Mouse (Mus musculus) spleen, adult 2 months (tissue): ENCODE measurements around the gene Pard3. TPM values are rescaled to one million over a fixed set of nuclear protein-coding genes. Genes with fewer than 3 reads are reported as not detected.

Experiments
- DNase-seq, 2 experiments: peaks; one replicate each; pipeline versions ENCODE4 v3.0.0 to v3.0.0-alpha.2; 2012 to 2021; ENCODE audit warnings: low spot score in 2 of 2, low read depth in 1 of 2
- H3K27ac ChIP-seq: fragments of 200-500 bp; 2 replicates; pipeline ENCODE4 v1.5.1; 2012; ENCODE audit warnings: low read length, inconsistent platforms; ENCODE audit not compliant: insufficient read depth
- H3K27me3 ChIP-seq: fragments of 200-500 bp; 2 replicates; pipeline ENCODE4 v1.6.1; 2012; ENCODE audit warnings: mild to moderate bottlenecking, moderate library complexity, low read length, inconsistent platforms; ENCODE audit not compliant: control insufficient read depth, insufficient read depth
- H3K36me3 ChIP-seq: fragments of 200-500 bp; 2 replicates; pipeline ENCODE4 v1.6.1; 2012; ENCODE audit warnings: mild to moderate bottlenecking, low read length, inconsistent platforms; ENCODE audit not compliant: control insufficient read depth, insufficient read depth
- H3K4me1 ChIP-seq: fragments of 200-500 bp; 2 replicates; pipeline ENCODE4 v1.6.1; 2011; ENCODE audit warnings: inconsistent platforms; ENCODE audit not compliant: control insufficient read depth, insufficient read depth, insufficient read length
- H3K4me3 ChIP-seq: fragments of 200-500 bp; 2 replicates; pipeline ENCODE4 v1.5.1; 2011; ENCODE audit warnings: mild to moderate bottlenecking, inconsistent platforms; ENCODE audit not compliant: insufficient read depth, insufficient read length; ENCODE audit errors: extremely low read depth
- CTCF ChIP-seq: fragments of 200-500 bp; IDR thresholded peaks from 2 replicates; pipeline ENCODE4 v1.5.1; 2011; ENCODE audit warnings: mild to moderate bottlenecking, inconsistent platforms; ENCODE audit not compliant: insufficient read depth, insufficient read length, insufficient replicate concordance; ENCODE audit errors: extremely low read depth
- POLR2A ChIP-seq: fragments of 200-500 bp; IDR thresholded peaks from 2 replicates; pipeline ENCODE4 v1.6.1; 2011; ENCODE audit warnings: low read depth, low read length, inconsistent platforms
- WGBS: fragments of 180-500 bp; shearing (Covaris S2); methylation state at CpG from one replicate; pipeline ENCODE4 v1.1.7; 2018; 5-methylcytosine and 5-hydroxymethylcytosine counted together
- polyA plus RNA-seq: library from polyadenylated mRNA; depleted of rRNA; stranded (reverse); fragments of >200 nt; gene quantifications from 2 replicates; pipeline ENCODE4 v1.2.3, GENCODE M21; 2012

Gene Pard3
- polyA plus RNA-seq, 1 experiment: 3.8 TPM

- H3K27ac ChIP-seq: no peak overlapping the region
- TF ChIP-seq CTCF: no peak
- no peak for TF ChIP-seq POLR2A
- WGBS: 86% methylated on average over 7 of the region's 7 CpGs
- no peaks in the 10 kb centered on the region for H3K27me3 ChIP-seq
- no peaks in the 10 kb centered on the region for H3K36me3 ChIP-seq
- no peaks in the 10 kb centered on the region for H3K4me1 ChIP-seq
- H3K4me3 ChIP-seq: no peak overlapping the region
- DNase-seq: no peak
Observed at GRCm38 (mm10) chr8:127185897-127186296, 122.2 kb downstream of the Pard3 start.

GRCm38 (mm10) chr8:127188671-127189070, 125.0 kb downstream of the Pard3 start:
- TF ChIP-seq POLR2A (no peak), CTCF (no peak)
- Histone ChIP-seq H3K4me3 (no peak overlapping the region), H3K27me3 (no peaks in the 10 kb centered on the region), H3K27ac (no peak overlapping the region), H3K36me3 (no peaks in the 10 kb centered on the region), H3K4me1 (no peaks in the 10 kb centered on the region)
- DNase-seq: no peak

- Histone ChIP-seq H3K4me1 (no peaks in the 10 kb centered on the region), H3K27me3 (no peaks in the 10 kb centered on the region), H3K27ac (no peak overlapping the region), H3K4me3 (no peak overlapping the region), H3K36me3 (no peaks in the 10 kb centered on the region)
- no peak for DNase-seq
- WGBS: 16% methylated on average over 7 of the region's 7 CpGs
- TF ChIP-seq POLR2A (no peak), CTCF (no peak)
Observed at GRCm38 (mm10) chr8:127190350-127190749, 126.7 kb downstream of the Pard3 start.

- TF ChIP-seq POLR2A (no peak), CTCF (peak; percentile 46; the same call in 1 of the 2 replicates)
- H3K27me3 ChIP-seq: no peaks in the 10 kb centered on the region
- DNase-seq: peak in 1 of 2 experiments; percentile 5
Observed at GRCm38 (mm10) chr8:127191387-127191786, 127.7 kb downstream of the Pard3 start.

GRCm38 (mm10) chr8:127191824-127192223, 128.1 kb downstream of the Pard3 start:
- Histone ChIP-seq H3K27me3 (no peaks in the 10 kb centered on the region), H3K27ac (no peak overlapping the region), H3K4me3 (no peak overlapping the region), H3K36me3 (no peaks in the 10 kb centered on the region), H3K4me1 (no peaks in the 10 kb centered on the region)
- TF ChIP-seq POLR2A (no peak), CTCF (no peak)
- WGBS: 78% methylated on average over 6 of the region's 6 CpGs
- no peak for DNase-seq

More at GRCm38 (mm10) chr8:127191387-127191786, 127.7 kb downstream of the Pard3 start:
- WGBS: 38% methylated on average over 5 of the region's 5 CpGs
- H3K4me3 ChIP-seq: no peak overlapping the region
- no peaks in the 10 kb centered on the region for H3K36me3 ChIP-seq
- no peaks in the 10 kb centered on the region for H3K4me1 ChIP-seq
- H3K27ac ChIP-seq: no peak overlapping the region

GRCm38 (mm10) chr8:127192331-127192730, 128.6 kb downstream of the Pard3 start:
- H3K27ac ChIP-seq: no peak overlapping the region
- no peaks in the 10 kb centered on the region for H3K4me1 ChIP-seq
- WGBS: 86% methylated on average over 10 of the region's 10 CpGs
- DNase-seq: no peak
- H3K27me3 ChIP-seq: no peaks in the 10 kb centered on the region
- no peak for TF ChIP-seq CTCF
- TF ChIP-seq POLR2A: no peak
- no peak overlapping the region for H3K4me3 ChIP-seq
- H3K36me3 ChIP-seq: no peaks in the 10 kb centered on the region

GRCm38 (mm10) chr8:127193375-127193774, 129.7 kb downstream of the Pard3 start:
- TF ChIP-seq POLR2A (no peak), CTCF (no peak)
- no peak overlapping the region for H3K27ac ChIP-seq
- H3K27me3 ChIP-seq: no peaks in the 10 kb centered on the region
- no peak for DNase-seq
- H3K36me3 ChIP-seq: no peaks in the 10 kb centered on the region
- 84% methylated on average over 6 of the region's 6 CpGs for WGBS
- no peaks in the 10 kb centered on the region for H3K4me1 ChIP-seq
- no peak overlapping the region for H3K4me3 ChIP-seq
